Mouse (Mus musculus) lung, embryonic 14.5 days (tissue): ENCODE measurements around the gene Cdip1. TPM values are rescaled to one million over a fixed set of nuclear protein-coding genes. Genes with fewer than 3 reads are reported as not detected.

Source experiments
- ATAC-seq: fragments of 200-750 bp; cut with Nextera tagmentation; 2 replicates; pipeline ENCODE4 v1.8.0; 2017; ENCODE audit warnings: mild to moderate bottlenecking, moderate TSS enrichment, moderate library complexity; ENCODE audit not compliant: insufficient read depth
- DNase-seq: peaks from one replicate; pipeline ENCODE4 v3.0.0-alpha.2; 2015
- H3K27ac ChIP-seq: fragments of 300-500 bp; sonication (generic); 2 replicates; pipeline ENCODE4 v1.5.1; 2014; ENCODE audit warnings: low read depth, mild to moderate bottlenecking, moderate library complexity
- H3K27me3 ChIP-seq: fragments of 300-500 bp; sonication (generic); 2 replicates; pipeline ENCODE4 v1.6.1; 2014; ENCODE audit warnings: low read length, control low read depth; ENCODE audit not compliant: insufficient read depth
- H3K36me3 ChIP-seq: fragments of 300-500 bp; sonication (generic); 2 replicates; pipeline ENCODE4 v1.6.1; 2014; ENCODE audit warnings: control low read depth; ENCODE audit not compliant: insufficient read depth
- H3K4me1 ChIP-seq: fragments of 300-500 bp; sonication (generic); 2 replicates; pipeline ENCODE4 v1.6.1; 2014; ENCODE audit warnings: antibody characterized with exemption, control low read depth; ENCODE audit not compliant: insufficient read depth
- H3K4me2 ChIP-seq: fragments of 300-500 bp; sonication (generic); 2 replicates; pipeline ENCODE4 v1.6.1; 2014; ENCODE audit warnings: mild to moderate bottlenecking
- H3K4me3 ChIP-seq: fragments of 300-500 bp; sonication (generic); 2 replicates; pipeline ENCODE4 v1.5.1; 2014; ENCODE audit warnings: low read depth, low read length
- H3K9ac ChIP-seq: fragments of 300-500 bp; sonication (generic); 2 replicates; pipeline ENCODE4 v1.6.1; 2014
- H3K9me3 ChIP-seq: fragments of 300-500 bp; sonication (generic); 2 replicates; pipeline ENCODE4 v1.6.1; 2016; ENCODE audit warnings: low read depth, low read length, control low read depth
- CTCF ChIP-seq: IDR thresholded peaks from 2 replicates; pipeline ENCODE4 v1.5.1; 2016; ENCODE audit warnings: antibody characterized with exemption, low read depth
- WGBS: fragments of 180-500 bp; shearing (Covaris S2); extraction: QIAGEN DNeasy Blood & Tissue Kit; methylation state at CpG from one replicate; pipeline ENCODE4 v1.1.7; 2014; 5-methylcytosine and 5-hydroxymethylcytosine counted together
- polyA plus RNA-seq: library from polyadenylated mRNA; unstranded; fragments of >200 nt; fragmentation: Nextera tagmentation; extraction: Ambion mirVana; gene quantifications from 2 replicates; pipeline ENCODE4 v1.2.1, GENCODE M21; 2014

The Cdip1 gene
- polyA plus RNA-seq, 1 experiment from 2014 or later: 89.9 TPM

DNA sequence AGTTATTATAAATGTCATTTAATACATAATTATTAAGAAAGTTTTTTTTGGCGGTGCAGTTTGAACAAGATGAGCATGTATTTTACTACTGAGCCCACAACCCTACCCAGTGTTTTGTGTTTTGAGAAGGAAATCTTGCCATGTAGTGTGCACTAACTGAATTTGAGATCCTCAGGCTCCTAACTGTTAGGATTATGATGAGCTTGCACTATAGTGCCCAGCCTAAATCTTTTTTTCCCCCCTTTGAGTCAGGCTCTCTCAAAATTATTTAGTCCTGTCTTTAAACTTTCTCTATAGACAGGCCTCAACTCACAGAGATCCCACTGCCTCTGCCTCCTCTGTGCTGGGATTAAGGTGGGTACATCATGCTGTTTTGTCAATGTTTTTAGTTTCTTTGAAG is 62.6 kb downstream of the Cdip1 start:
- WGBS: 87% methylated on average over 1 of the region's 1 CpGs
- Histone ChIP-seq H3K27me3 (no peaks in the 10 kb centered on the region), H3K4me3 (peak overlapping the region; percentile 80; the same call in 1 of the 2 replicates), H3K4me2 (peak overlapping the region; percentile 73), H3K9ac (no peak overlapping the region), H3K4me1 (0 out of 2 replicates have a peak, but pooled peaks cover 6% of the 10 kb centered on the region), H3K36me3 (no peaks in the 10 kb centered on the region), H3K27ac (no peak overlapping the region; the same call in 1 of the 2 replicates), H3K9me3 (no peaks in the 10 kb centered on the region)
- DNase-seq (no peak), ATAC-seq (no peak)
- no peak for TF ChIP-seq CTCF

DNA sequence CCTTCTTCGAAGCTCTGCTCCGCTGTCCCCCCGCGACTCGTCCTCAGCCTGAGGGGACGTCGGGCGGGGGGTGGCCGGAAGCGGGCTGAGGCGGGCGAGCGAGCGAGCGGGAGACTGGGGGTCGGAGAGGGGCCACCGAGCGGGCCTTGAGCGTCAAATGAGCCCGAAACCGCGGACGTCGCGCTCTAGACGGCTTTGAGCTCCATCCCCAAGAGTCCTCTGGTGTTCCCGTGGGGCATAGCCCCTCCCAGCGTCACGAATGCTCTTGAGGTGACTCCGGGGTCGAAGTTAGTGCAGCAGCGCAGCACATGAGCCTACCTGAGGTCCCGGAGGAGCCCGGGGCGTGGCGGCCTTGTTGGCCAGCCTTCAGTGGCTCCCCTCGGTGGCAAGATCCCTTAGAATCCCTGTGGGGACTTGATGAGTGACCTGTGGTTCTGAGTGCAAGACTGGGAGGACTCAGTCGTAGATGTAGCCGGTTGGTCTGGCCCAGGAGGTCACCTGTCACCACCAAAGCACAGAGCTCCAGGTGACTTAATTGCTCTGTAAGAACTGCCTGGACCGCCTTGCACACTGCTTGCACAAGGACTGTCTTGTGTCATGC is 63.5 kb downstream of the Cdip1 start:
- Histone ChIP-seq H3K27me3 (no peaks in the 10 kb centered on the region), H3K36me3 (no peaks in the 10 kb centered on the region), H3K9ac (peak overlapping the region; percentile 85), H3K27ac (peak overlapping the region; percentile 83), H3K4me2 (peak overlapping the region; percentile 73), H3K9me3 (no peaks in the 10 kb centered on the region), H3K4me3 (peak overlapping the region; percentile 80), H3K4me1 (0 out of 2 replicates have a peak, but pooled peaks cover 6% of the 10 kb centered on the region)
- TF ChIP-seq CTCF: no peak
- no peak for DNase-seq
- peak; percentile 78 for ATAC-seq
- whole genome bisulfite sequencing: under 1% methylated on average over 40 of the region's 40 CpGs

DNA sequence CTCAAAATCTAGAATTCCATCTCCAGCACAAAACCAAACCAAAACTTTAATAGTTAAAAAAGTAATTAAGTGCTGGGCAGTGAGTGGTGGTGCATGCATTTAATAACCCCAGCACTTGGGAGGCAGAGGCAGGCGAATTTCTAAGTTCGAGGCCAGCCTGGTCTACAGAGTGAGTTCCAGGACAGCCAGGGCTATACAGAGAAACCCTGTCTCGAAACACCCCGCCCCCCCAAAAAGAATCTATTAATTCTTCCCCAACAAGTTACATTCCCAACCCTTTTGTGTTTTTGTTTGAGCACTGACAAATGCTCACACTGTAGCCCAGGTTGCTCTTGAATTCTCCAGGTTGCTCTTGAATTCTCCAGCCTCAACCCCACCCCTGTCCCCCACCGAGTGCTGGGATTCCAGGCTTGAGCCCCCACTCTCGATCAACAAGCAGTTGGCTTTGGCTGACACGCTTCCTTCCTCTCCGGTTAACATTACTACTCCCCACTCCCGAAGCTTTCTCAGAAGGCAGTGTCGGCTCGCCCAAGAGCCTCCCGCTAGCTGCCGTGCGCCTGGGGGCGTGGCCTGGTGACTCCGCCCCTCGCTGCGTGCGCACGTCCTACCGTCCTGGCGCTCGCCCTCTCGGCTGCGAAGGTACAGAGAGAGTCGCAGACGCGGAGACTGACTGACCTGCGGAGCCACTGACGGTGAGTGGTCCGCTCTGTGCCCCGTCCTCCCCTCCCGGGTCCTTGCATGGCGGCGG is 64.1 kb downstream of the Cdip1 start, which contains the start of gene Hmox2:
Hmox2 (plus strand) TSS at position 582 of the 748 bp plus-strand sequence.
- Histone ChIP-seq H3K9me3 (no peaks in the 10 kb centered on the region), H3K9ac (peak within 1 kb of the TSS; percentile 85), H3K36me3 (no peaks in the 10 kb centered on the region), H3K4me2 (peak within 1 kb of the TSS; percentile 73), H3K27me3 (no peaks in the 10 kb centered on the region), H3K4me1 (0 out of 2 replicates have a peak, but pooled peaks cover 6% of the 10 kb centered on the region), H3K27ac (peak within 1 kb of the TSS; percentile 83), H3K4me3 (peak within 1 kb of the TSS; percentile 80)
- ATAC-seq (peak; percentile 94), DNase-seq (peak; percentile 97)
- WGBS: 5% methylated on average over 35 of the region's 35 CpGs
- TF ChIP-seq CTCF: no peak

DNA sequence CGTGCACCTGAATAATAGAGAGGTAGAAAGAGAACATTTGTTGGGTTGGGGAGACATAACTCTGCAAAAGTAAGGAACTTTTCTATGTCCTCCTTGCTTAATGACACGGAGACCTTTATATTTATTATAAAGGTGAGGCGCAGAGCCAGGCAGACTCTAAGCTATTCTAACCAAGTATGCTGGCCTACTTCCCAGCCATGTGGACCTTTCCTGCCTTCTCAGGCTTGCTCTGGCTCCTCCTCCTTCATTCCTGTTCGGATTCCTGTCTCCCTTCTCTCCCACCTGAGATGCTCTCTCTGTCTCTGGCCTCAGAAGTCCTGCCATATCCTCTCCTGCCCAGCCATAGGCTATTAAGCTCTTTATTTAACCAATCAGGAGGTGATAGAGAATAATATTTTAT is 64.8 kb downstream of the Cdip1 start:
- Histone ChIP-seq H3K36me3 (no peaks in the 10 kb centered on the region), H3K4me2 (no peak overlapping the region), H3K4me3 (no peak overlapping the region), H3K9me3 (no peaks in the 10 kb centered on the region), H3K27ac (no peak overlapping the region), H3K27me3 (no peaks in the 10 kb centered on the region), H3K9ac (no peak overlapping the region), H3K4me1 (0 out of 2 replicates have a peak, but pooled peaks cover 6% of the 10 kb centered on the region)
- ATAC-seq (no peak), DNase-seq (no peak)
- TF ChIP-seq CTCF: no peak
- 76% methylated on average over 4 of the region's 4 CpGs for WGBS

DNA sequence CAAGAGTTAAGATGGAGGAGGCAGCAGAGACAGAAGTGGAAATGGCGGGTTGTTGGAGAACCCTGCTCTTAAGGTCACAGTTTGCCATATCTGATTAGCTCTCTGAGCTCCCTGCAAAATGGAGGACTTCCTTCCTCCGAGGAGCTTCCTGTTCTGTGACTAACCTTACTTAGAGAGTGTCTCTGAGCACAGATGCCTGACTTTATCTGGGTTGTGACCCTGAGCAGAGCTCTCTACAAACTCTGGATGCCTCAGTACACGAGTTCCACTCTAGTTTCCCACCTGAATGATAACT is 67.2 kb downstream of the Cdip1 start:
- 43% methylated on average over 3 of the region's 3 CpGs for WGBS
- no peaks in the 10 kb centered on the region for H3K36me3 ChIP-seq
- H3K27ac ChIP-seq: no peak overlapping the region
- ATAC-seq: no peak
- 0 out of 2 replicates have a peak, but pooled peaks cover 4% of the 10 kb centered on the region for H3K4me1 ChIP-seq
- no peak for DNase-seq
- H3K4me2 ChIP-seq: no peak overlapping the region
- no peaks in the 10 kb centered on the region for H3K27me3 ChIP-seq
- H3K9me3 ChIP-seq: no peaks in the 10 kb centered on the region
- no peak overlapping the region for H3K9ac ChIP-seq
- TF ChIP-seq CTCF: no peak
- H3K4me3 ChIP-seq: no peak overlapping the region

DNA sequence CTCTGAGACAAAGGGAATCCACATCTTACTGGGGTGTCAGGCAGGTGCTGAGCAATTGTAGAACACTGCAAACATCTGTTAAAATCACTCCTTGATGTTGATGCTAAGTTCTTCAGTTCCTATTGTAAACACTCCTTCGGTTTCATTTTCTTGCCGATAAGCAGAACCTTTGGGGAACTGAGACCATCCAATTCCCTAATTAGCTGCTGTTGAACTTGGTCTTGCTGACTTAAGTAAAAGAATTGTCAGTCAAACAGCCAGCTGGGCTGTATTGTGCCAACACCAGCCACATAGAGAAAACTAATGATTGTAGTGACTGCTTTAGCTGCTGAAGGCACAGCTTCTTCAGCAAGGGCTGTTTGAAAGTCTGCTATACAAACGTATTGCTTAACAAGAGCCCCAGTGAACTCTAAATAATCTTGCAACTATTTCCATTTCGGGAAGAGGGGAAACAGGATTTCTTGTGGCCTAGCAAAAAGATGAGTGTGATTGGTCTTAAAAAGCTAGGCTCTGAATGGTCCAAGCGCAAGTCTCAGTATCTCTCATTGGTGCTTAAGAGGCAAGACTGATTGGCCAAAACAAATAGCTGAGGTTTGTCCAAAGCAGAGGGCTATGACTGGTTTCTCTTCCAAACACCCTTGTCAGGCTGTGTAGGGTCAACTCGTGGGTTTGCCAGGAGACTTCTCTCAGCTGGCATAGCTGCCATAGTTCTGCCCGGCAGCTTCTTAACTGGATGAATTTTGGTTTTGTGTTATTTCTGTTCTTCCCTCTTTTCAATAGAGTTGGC is 67.8 kb downstream of the Cdip1 start:
- ATAC-seq (no peak), DNase-seq (peak; percentile 24)
- TF ChIP-seq CTCF: no peak
- WGBS: 42% methylated on average over 7 of the region's 7 CpGs
- no peak overlapping the region for H3K4me3 ChIP-seq
- H3K36me3 ChIP-seq: no peaks in the 10 kb centered on the region
- no peaks in the 10 kb centered on the region for H3K4me1 ChIP-seq
- no peak overlapping the region for H3K27ac ChIP-seq
- H3K4me2 ChIP-seq: no peak overlapping the region
- no peaks in the 10 kb centered on the region for H3K27me3 ChIP-seq
- no peak overlapping the region for H3K9ac ChIP-seq
- no peaks in the 10 kb centered on the region for H3K9me3 ChIP-seq
